Mouse (Mus musculus) urinary bladder, postnatal 4 days (tissue): ENCODE measurements around the gene Arhgef25.
"Not testable (repeated sequence)": the region's sequence is repeated elsewhere in the genome, so short reads cannot be mapped to it uniquely, and the experiment has no call there.

Experiments
- DNase-seq, 2 experiments: peaks; one replicate each; pipeline ENCODE4 v3.0.0; 2021 to 2022; ENCODE audit warnings: low spot score in 2 of 2

Arhgef25 gene

GRCm38 (mm10) chr10:127165654-127166403 is 24.1 kb downstream of the Arhgef25 start:
- DNase-seq, result peak in 1 of 2 experiments; percentile 31

GRCm38 (mm10) chr10:127165354-127165653 is 24.6 kb downstream of the Arhgef25 start:
- no peak for DNase-seq

- DNase-seq, result peak in 1 of 2 experiments; percentile 62
Observed at GRCm38 (mm10) chr10:127164631-127165353, 25.1 kb downstream of the Arhgef25 start, which contains the start of gene B4galnt1. TSS of gene B4galnt1 (plus strand) at chr10:127165225.

- no peak for DNase-seq
Observed at GRCm38 (mm10) chr10:127164190-127164589, 25.7 kb downstream of the Arhgef25 start.

- not testable (repeated sequence) for DNase-seq
Observed at GRCm38 (mm10) chr10:127162771-127163261, 27.1 kb downstream of the Arhgef25 start.

- no peak for DNase-seq
Observed at GRCm38 (mm10) chr10:127160728-127161127, 29.2 kb downstream of the Arhgef25 start.

- no peak for DNase-seq
Observed at GRCm38 (mm10) chr10:127160081-127160480, 29.8 kb downstream of the Arhgef25 start.

GRCm38 (mm10) chr10:127158471-127158870 is 31.4 kb downstream of the Arhgef25 start:
- no peak for DNase-seq

- DNase-seq, result no peak
Observed at GRCm38 (mm10) chr10:127156511-127156910, 33.4 kb downstream of the Arhgef25 start.

GRCm38 (mm10) chr10:127156089-127156488 is 33.8 kb downstream of the Arhgef25 start:
- no peak for DNase-seq

- no peak for DNase-seq
Observed at GRCm38 (mm10) chr10:127154652-127155051, 35.2 kb downstream of the Arhgef25 start.

GRCm38 (mm10) chr10:127154241-127154640 is 35.6 kb downstream of the Arhgef25 start:
- DNase-seq, result no peak

- no peak for DNase-seq
Observed at GRCm38 (mm10) chr10:127153323-127153722, 36.6 kb downstream of the Arhgef25 start.

GRCm38 (mm10) chr10:127152556-127152955 is 37.3 kb downstream of the Arhgef25 start:
- DNase-seq, result not testable (repeated sequence)

GRCm38 (mm10) chr10:127151233-127151632 is 38.6 kb downstream of the Arhgef25 start:
- DNase-seq, result not testable (repeated sequence)

GRCm38 (mm10) chr10:127150471-127150872 is 39.4 kb downstream of the Arhgef25 start:
- DNase-seq, result no peak

GRCm38 (mm10) chr10:127147135-127147534 is 42.7 kb downstream of the Arhgef25 start:
- DNase-seq, result no peak

GRCm38 (mm10) chr10:127145303-127145702 is 44.6 kb downstream of the Arhgef25 start:
- DNase-seq, result no peak

- DNase-seq, result no peak
Observed at GRCm38 (mm10) chr10:127144536-127144935, 45.3 kb downstream of the Arhgef25 start.

GRCm38 (mm10) chr10:127143228-127143627 is 46.7 kb downstream of the Arhgef25 start:
- no peak for DNase-seq

GRCm38 (mm10) chr10:127141500-127141899 is 48.4 kb downstream of the Arhgef25 start:
- no peak for DNase-seq

GRCm38 (mm10) chr10:127140971-127141370 is 48.9 kb downstream of the Arhgef25 start:
- DNase-seq, result no peak
